Mouse (Mus musculus): ENCODE data around the gene Acad12. TPM values are rescaled to one million over a fixed set of nuclear protein-coding genes. Genes with fewer than 3 reads are reported as not detected.

Acad12 gene
- polyA plus RNA-seq (2015; fragmentation: Nextera tagmentation; extraction: Ambion mirVana) = 3.1 and 4.2 TPM in 2 replicates

GRCm38 (mm10) chr5:121618592-121619513 lies at the start of gene Acad12:
TSS of gene Acad12 (minus strand) at chr5:121618938.

GRCm38 (mm10) chr5:121660059-121660896 lies 41.5 kb upstream of the Acad12 start, which contains the start of the genes Acad10 and Brap:
TSS of gene Acad10 (minus strand) at chr5:121660514.
TSS of gene Brap (plus strand) at chr5:121660563.

GRCm38 (mm10) chr5:121593451-121594401 lies 25.0 kb downstream of the Acad12 start, which contains the start of gene Aldh2:
TSS of gene Aldh2 (minus strand) at chr5:121593824.

Other genes starting within 250 kb of the Acad12 start
- gene Trafd1, start 233.3 kb downstream of the Acad12 start, polyA plus RNA-seq (2015; fragmentation: Nextera tagmentation; extraction: Ambion mirVana) = 61.9 and 78.2 TPM in 2 replicates
- 23.2 and 23.4 TPM in 2 replicates for gene Naa25, start 221.0 kb downstream of the Acad12 start, polyA plus RNA-seq (2015; fragmentation: Nextera tagmentation; extraction: Ambion mirVana)
- 15.2 and 18.4 TPM in 2 replicates for gene Tmem116, start 167.0 kb downstream of the Acad12 start, polyA plus RNA-seq (2015; fragmentation: Nextera tagmentation; extraction: Ambion mirVana)
- 70.1 and 89.4 TPM in 2 replicates for gene Erp29, start 166.4 kb downstream of the Acad12 start, polyA plus RNA-seq (2015; fragmentation: Nextera tagmentation; extraction: Ambion mirVana)
- gene Adam1b, start 115.5 kb downstream of the Acad12 start, polyA plus RNA-seq (2015; fragmentation: Nextera tagmentation; extraction: Ambion mirVana) = 0.09 and 0.16 TPM in 2 replicates
- 0.65 and 0.95 TPM in 2 replicates for gene Adam1a, start 73.5 kb downstream of the Acad12 start, polyA plus RNA-seq (2015; fragmentation: Nextera tagmentation; extraction: Ambion mirVana)
- not detected in 2 replicates for gene Gm42878, start 73.5 kb downstream of the Acad12 start, polyA plus RNA-seq (2015; fragmentation: Nextera tagmentation; extraction: Ambion mirVana)
- gene Mapkapk5, start 73.0 kb downstream of the Acad12 start, polyA plus RNA-seq (2015; fragmentation: Nextera tagmentation; extraction: Ambion mirVana) = 31.4 and 36.8 TPM in 2 replicates
- 126 and 173 TPM in 2 replicates for gene Aldh2, start 25.1 kb downstream of the Acad12 start, polyA plus RNA-seq (2015; fragmentation: Nextera tagmentation; extraction: Ambion mirVana)
- gene Acad10, start 41.6 kb upstream of the Acad12 start, polyA plus RNA-seq (2015; fragmentation: Nextera tagmentation; extraction: Ambion mirVana) = 1.1 and 1.9 TPM in 2 replicates
- gene Brap, start 41.6 kb upstream of the Acad12 start, polyA plus RNA-seq (2015; fragmentation: Nextera tagmentation; extraction: Ambion mirVana) = 23.6 and 25.3 TPM in 2 replicates
- 39.7 and 43.8 TPM in 2 replicates for gene Atxn2, start 92.4 kb upstream of the Acad12 start, polyA plus RNA-seq (2015; fragmentation: Nextera tagmentation; extraction: Ambion mirVana)
- gene Sh2b3, start 218.7 kb upstream of the Acad12 start, polyA plus RNA-seq (2015; fragmentation: Nextera tagmentation; extraction: Ambion mirVana) = 11.1 and 11.2 TPM in 2 replicates
- gene Pheta1, start 230.0 kb upstream of the Acad12 start, polyA plus RNA-seq (2015; fragmentation: Nextera tagmentation; extraction: Ambion mirVana) = 8.9 and 9.4 TPM in 2 replicates